Mouse (Mus musculus) hindbrain, embryonic 16.5 days (tissue): ENCODE results near the gene Pkn1. TPM values are rescaled to one million over a fixed set of nuclear protein-coding genes. Genes with fewer than 3 reads are reported as not detected.

Experiments
- microRNA-seq: library from miRNA; unstranded; fragments of <30 nt; microRNA quantifications from one replicate; pipeline ENCODE4, GENCODE M21; 2017
- polyA plus RNA-seq: library from polyadenylated mRNA; unstranded; fragments of >200 nt; fragmentation: Nextera tagmentation; extraction: Ambion mirVana; gene quantifications from 2 replicates; pipeline ENCODE4 v1.2.1, GENCODE M21; 2015

Gene Pkn1
- polyA plus RNA-seq, 1 experiment from 2014 or later = 21.2 TPM

Small RNA genes within 50 kb of the gene (microRNA-seq; reads per million reads assigned to microRNA genes)
- not detected for gene Mir1668

Other genes starting within 250 kb of the Pkn1 start
- gene Scoc, start 240.8 kb downstream of the Pkn1 start, polyA plus RNA-seq = 284 and 330 TPM in 2 replicates
- gene Olfr370, start 163.4 kb downstream of the Pkn1 start, polyA plus RNA-seq = 0.06 TPM in 1 of 2 replicates, not detected in the other
- 339 and 367 TPM in 2 replicates for gene Ndufb7, start 132.5 kb downstream of the Pkn1 start, polyA plus RNA-seq
- 1,512 and 1,598 TPM in 2 replicates for gene Tecr, start 91.2 kb downstream of the Pkn1 start, polyA plus RNA-seq
- 60.8 and 61.8 TPM in 2 replicates for gene Dnajb1, start 91.0 kb downstream of the Pkn1 start, polyA plus RNA-seq
- gene Gipc1, start 46.5 kb downstream of the Pkn1 start, polyA plus RNA-seq = 135 TPM in 2 replicates
- 0.61 and 0.87 TPM in 2 replicates for gene Ptger1, start 32.5 kb downstream of the Pkn1 start, polyA plus RNA-seq
- 92.6 and 97.9 TPM in 2 replicates for gene Ddx39, start 16.0 kb upstream of the Pkn1 start, polyA plus RNA-seq
- gene Adgre5, start 42.1 kb upstream of the Pkn1 start, polyA plus RNA-seq = 9.9 and 14.6 TPM in 2 replicates
- gene Adgrl1, start 200.9 kb upstream of the Pkn1 start, polyA plus RNA-seq = 50.9 and 53.0 TPM in 2 replicates